Comparison of ENCODE assay signal across 8 mouse cellular contexts in the genomic region with DNA sequence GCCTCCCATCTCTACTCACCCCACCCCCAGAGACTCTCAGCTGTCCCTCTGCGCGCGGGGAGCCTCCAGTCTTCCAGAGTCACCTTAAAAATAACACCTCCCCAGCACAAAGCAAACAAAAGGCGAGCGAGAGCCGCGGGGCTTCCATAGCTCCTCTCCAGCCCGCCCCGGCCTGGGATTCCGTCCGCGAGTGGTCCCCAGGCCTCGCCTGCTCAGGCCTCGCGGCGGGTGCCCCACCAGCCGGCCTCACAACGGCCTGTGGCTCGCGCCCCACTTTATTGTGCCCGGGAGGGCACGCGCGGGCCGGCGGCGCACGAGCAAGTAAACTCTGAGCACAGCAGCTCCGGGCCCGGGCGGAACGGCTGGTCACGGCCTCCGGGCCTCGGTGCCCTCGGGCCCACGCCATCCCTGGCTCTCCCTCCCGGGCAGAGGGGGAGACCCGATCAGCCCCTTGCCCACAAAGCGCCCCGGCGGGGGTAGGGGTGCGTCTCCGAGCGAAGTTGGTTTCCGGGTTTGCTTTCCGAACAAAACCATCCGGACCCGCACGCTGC. TPM values are rescaled to one million over a fixed set of nuclear protein-coding genes. Genes with fewer than 3 reads are reported as not detected.
DNase-seq lines count a peak whose midpoint lies in the region; ATAC-seq and TF ChIP-seq lines count a peak whose summit lies in the region.

No protein-coding gene starts in this region.

- no peak overlapping the region for H3K27ac ChIP-seq in cerebellum, adult 2 months (ENCODE audit: insufficient read depth, low read length)
- peak overlapping the region; percentile 87 for H3K27ac ChIP-seq in heart, embryonic 13.5 days (replicated peaks)

- WGBS in cerebellum, adult 2 months = under 1% methylated on average over 50 of the region's 50 CpGs
- under 1% methylated on average over 50 of the region's 50 CpGs for WGBS in heart, embryonic 13.5 days

- peaks cover 39% of the 10 kb centered on the region for H3K4me1 ChIP-seq in erythroblast, embryonic 14.5 days (ENCODE audit: control insufficient read depth)
- peaks cover 12% of the 10 kb centered on the region for H3K4me1 ChIP-seq in cerebellum, adult 2 months (ENCODE audit: control insufficient read depth, insufficient read depth, low read length)
- H3K4me1 ChIP-seq in heart, embryonic 13.5 days = peaks cover 48% of the 10 kb centered on the region

- no peak for TF ChIP-seq POLR2A in cerebellum, adult 2 months (IDR thresholded peaks at IDR 0.05; ENCODE audit: borderline replicate concordance, insufficient read depth, low read length)
- TF ChIP-seq POLR2A in myocyte (IDR thresholded peaks at IDR 0.05; ENCODE audit: insufficient read length, low read depth) = no peak

- H3K9me3 ChIP-seq in erythroblast, embryonic 14.5 days (ENCODE audit: control insufficient read depth, low read length) = no peaks in the 10 kb centered on the region
- H3K9me3 ChIP-seq in heart, embryonic 13.5 days = no peaks in the 10 kb centered on the region

- peak; percentile 43 for DNase-seq in CD4-positive, CD25-positive, alpha-beta regulatory T cell, adult 2 months (ENCODE audit: low read depth, low spot score)
- DNase-seq in cerebellum, adult 2 months = peak; percentile 44 to 63
- DNase-seq in kidney, postnatal 36 days = peak; percentile 17 to 61
- peak; percentile 33 for DNase-seq in testis, postnatal 14 days (ENCODE audit: low spot score)

- H3K4me3 ChIP-seq in erythroblast, embryonic 14.5 days (replicated peaks) = peak overlapping the region; percentile 89
- peak overlapping the region; percentile 89 for H3K4me3 ChIP-seq in cerebellum, adult 2 months (replicated peaks; ENCODE audit: insufficient read depth, low read depth, low read length)
- peak overlapping the region; percentile 99 for H3K4me3 ChIP-seq in heart, embryonic 13.5 days
- H3K4me3 ChIP-seq in myocyte = peak overlapping the region; percentile 38

- peaks cover 21% of the 10 kb centered on the region for H3K36me3 ChIP-seq in erythroblast, embryonic 14.5 days (ENCODE audit: control insufficient read depth)
- H3K36me3 ChIP-seq in heart, embryonic 13.5 days = peaks cover 10% of the 10 kb centered on the region; the same call in 1 of the 2 replicates
- H3K36me3 ChIP-seq in myocyte (ENCODE audit: control insufficient read depth, insufficient read depth) = peaks cover 6% of the 10 kb centered on the region

- peak overlapping the region; percentile 92 for H3K4me2 ChIP-seq in heart, embryonic 13.5 days
- H3K4me2 ChIP-seq in myocyte (ENCODE audit: low read depth) = peak overlapping the region; percentile 72

- H3K27me3 ChIP-seq in erythroblast, embryonic 14.5 days (ENCODE audit: control insufficient read depth) = no peaks in the 10 kb centered on the region
- H3K27me3 ChIP-seq in cerebellum, adult 2 months (ENCODE audit: control insufficient read depth, insufficient read depth, low read length) = no peaks in the 10 kb centered on the region
- H3K27me3 ChIP-seq in heart, embryonic 13.5 days (replicated peaks) = no peaks in the 10 kb centered on the region; the same call in 1 of the 2 replicates
- no peaks in the 10 kb centered on the region for H3K27me3 ChIP-seq in myocyte (ENCODE audit: control insufficient read depth, insufficient read depth, insufficient read length)

- peak overlapping the region; percentile 99 for H3K9ac ChIP-seq in heart, embryonic 13.5 days

- peaks cover 60% of the 10 kb centered on the region for H3K79me2 ChIP-seq in myocyte (ENCODE audit: control insufficient read depth, insufficient read depth)

- TF ChIP-seq CTCF in cerebellum, adult 2 months (IDR thresholded peaks at IDR 0.05; ENCODE audit: borderline replicate concordance, insufficient read depth, low read depth, low read length) = no peak

- ATAC-seq in erythroblast, adult 5-6 weeks (replicated peaks; ENCODE audit: low FRiP score, poor library complexity, severe bottlenecking) = no peak
- ATAC-seq in heart, embryonic 13.5 days (ENCODE audit: extremely low read depth, insufficient number of reproducible peaks, low FRiP score, low TSS enrichment) = no peak

- H3ac ChIP-seq in myocyte (ENCODE audit: control insufficient read depth, insufficient read length) = peak overlapping the region; percentile 84

TF ChIP-seq in myocyte, 11 proteins besides CTCF, POLR2A, EP300 and RAD21:
- TF ChIP-seq POLR2AphosphoS2 (IDR thresholded peaks at IDR 0.05; ENCODE audit: insufficient read length, low read depth) = no peak
- TF ChIP-seq E2F4 (IDR thresholded peaks at IDR 0.05; ENCODE audit: insufficient read depth) = no peak
- peak in 1 of 3 experiments; percentile 43 for TF ChIP-seq MYOG (IDR thresholded peaks at IDR 0.05; ENCODE audit: control insufficient read depth in 1 of 3, insufficient read depth in 1 of 3, insufficient read length in 2 of 3, low read depth in 2 of 3)
- no peak for TF ChIP-seq MAX (IDR thresholded peaks at IDR 0.05; ENCODE audit: low read depth)
- no peak for TF ChIP-seq CEBPB (IDR thresholded peaks at IDR 0.05; ENCODE audit: insufficient read depth, poor library complexity, severe bottlenecking)

RNA-seq across cellular contexts. Expression of gene H2afy, which starts 1.5 kb away (rescaled TPM):
- 3.9 and 4.7 TPM in 2 replicates for polyA plus RNA-seq in erythroblast, embryonic 14.5 days (2012)
- 54.5 and 67.6 TPM in 2 replicates for total RNA-seq in erythroblast, adult 5-6 weeks (2015; ENCODE audit: low replicate concordance)
- 88.9 and 102 TPM in 2 replicates for total RNA-seq in erythroblast, adult 5-6 weeks (2017; ENCODE audit: low replicate concordance)
- polyA plus RNA-seq in cerebellum, adult 2 months (2012; rRNA removed) = 152 and 166 TPM in 2 replicates
- 112 and 124 TPM in 2 replicates for polyA plus RNA-seq in heart, embryonic 13.5 days (2015; fragmentation: Nextera tagmentation; extraction: Ambion mirVana)
- 62.8 TPM for polyA plus RNA-seq in myocyte (2012; fragmentation: generic; extraction: Trizol)

RNA-seq across cellular contexts. Expression of gene Tifab, which starts 44.0 kb away (rescaled TPM):
- 0.03 TPM in 2 replicates for polyA plus RNA-seq in erythroblast, embryonic 14.5 days (2012)
- total RNA-seq in erythroblast, adult 5-6 weeks (2015; ENCODE audit: low replicate concordance) = 8.4 and 18.3 TPM in 2 replicates
- 10.9 and 16.3 TPM in 2 replicates for total RNA-seq in erythroblast, adult 5-6 weeks (2017; ENCODE audit: low replicate concordance)
- 0.73 and 0.84 TPM in 2 replicates for polyA plus RNA-seq in cerebellum, adult 2 months (2012; rRNA removed)
- polyA plus RNA-seq in heart, embryonic 13.5 days (2015; fragmentation: Nextera tagmentation; extraction: Ambion mirVana) = 1.1 and 1.7 TPM in 2 replicates
- not detected for polyA plus RNA-seq in myocyte (2012; fragmentation: generic; extraction: Trizol)

Comparison
In these comparisons a context has a peak if more than half of its experiments do, and no peak if none do; other contexts are left out.
1. H3K4me3 ChIP-seq: peak in every context shown above with its lines; median percentile 99 in heart, embryonic 13.5 days; 89 in erythroblast, embryonic 14.5 days; 89 in cerebellum, adult 2 months; 38 in myocyte.
2. RNA of gene H2afy, which starts 1.5 kb away (polyA plus RNA-seq): 152 to 166 TPM in cerebellum, adult 2 months, 112 to 124 TPM in heart, embryonic 13.5 days and 62.8 TPM in myocyte (single experiment); 3.9 to 4.7 TPM in erythroblast, embryonic 14.5 days; every median in the first group is over 10 times any median in the second.
3. Peak in every context shown above with its lines, with median percentiles within 50 percentile points of each other: DNase-seq.